Mouse (Mus musculus) embryonic fibroblast, embryonic 13.5 days (primary cell): ENCODE measurements around the gene Srsf7.

Experiments
- CTCF ChIP-seq: IDR thresholded peaks from 2 replicates; pipeline ENCODE4 v1.5.1; 2011; ENCODE audit warnings: mild to moderate bottlenecking, control low read depth, low read length, moderate library complexity, borderline replicate concordance; ENCODE audit not compliant: insufficient read depth
- POLR2A ChIP-seq: IDR thresholded peaks from 2 replicates; pipeline ENCODE4 v1.6.1; 2011; ENCODE audit warnings: low read depth, mild to moderate bottlenecking, control low read depth, low read length, moderate library complexity

DNA sequence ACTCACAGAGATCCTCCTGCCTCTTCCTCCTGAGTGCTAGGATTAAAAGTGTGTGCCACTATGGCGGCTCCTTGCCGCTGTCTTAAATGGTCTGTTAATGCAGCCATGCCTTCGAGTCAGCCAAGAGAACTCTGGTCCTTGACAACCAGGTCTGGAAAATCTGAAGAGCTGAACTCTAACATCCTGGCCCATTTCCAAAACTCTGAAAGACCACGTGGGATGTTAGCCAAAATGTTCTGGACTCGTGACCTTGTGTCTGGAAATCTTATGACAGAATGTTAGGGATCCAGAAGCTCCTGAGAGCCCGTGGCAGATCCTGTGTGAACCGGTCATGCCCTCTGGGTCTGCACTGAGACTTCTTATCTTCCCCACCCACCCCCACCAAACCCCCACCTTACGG, 43.1 kb downstream of the Srsf7 start:
- no peak for TF ChIP-seq CTCF
- TF ChIP-seq POLR2A, result no peak
